Mouse (Mus musculus) cerebellum, adult 11 months (tissue): Measurements from ENCODE around the gene 4921501E09Rik.
"Not testable (repeated sequence)": the region's sequence is repeated elsewhere in the genome, so short reads cannot be mapped to it uniquely, and the experiment has no call there.

Experiments
- DNase-seq: peaks from one replicate; pipeline ENCODE4 v3.0.0; 2022

The 4921501E09Rik gene

GRCm38 (mm10) chr17:33067958-33068357 lies at the start of gene 4921501E09Rik:
Gene 4921501E09Rik (minus strand): TSS chr17:33068058.
- DNase-seq: no peak

GRCm38 (mm10) chr17:33097396-33097795 lies 29.5 kb upstream of the 4921501E09Rik start:
- no peak for DNase-seq

GRCm38 (mm10) chr17:33092391-33093193 lies 24.7 kb upstream of the 4921501E09Rik start:
- peak; percentile 76 for DNase-seq

- no peak for DNase-seq
These were observed 23.8 kb upstream of the 4921501E09Rik start for GRCm38 (mm10) chr17:33091630-33092029.

- DNase-seq: peak; percentile 90
These were observed 21.5 kb upstream of the 4921501E09Rik start, which contains the start of gene Zfp563 for GRCm38 (mm10) chr17:33089220-33089949. Gene Zfp563 (plus strand): TSS chr17:33089310.

GRCm38 (mm10) chr17:33063001-33063400 lies 4.9 kb downstream of the 4921501E09Rik start:
- no peak for DNase-seq

GRCm38 (mm10) chr17:33058791-33059190 lies 9.1 kb downstream of the 4921501E09Rik start:
- DNase-seq: no peak

GRCm38 (mm10) chr17:33032900-33033891 lies 34.7 kb downstream of the 4921501E09Rik start, which contains the start of gene Zfp763:
Gene Zfp763 (minus strand): TSS chr17:33033402.
- DNase-seq: peak; percentile 66

GRCm38 (mm10) chr17:33032376-33032775 lies 35.5 kb downstream of the 4921501E09Rik start:
- no peak for DNase-seq

GRCm38 (mm10) chr17:33020434-33020833 lies 47.4 kb downstream of the 4921501E09Rik start:
- DNase-seq: not testable (repeated sequence)
